In genomic region chr2:32236760-32237487, GRCm38 (mm10) we compare ENCODE assay signal across 8 mouse cellular contexts. TPM values are rescaled to one million over a fixed set of nuclear protein-coding genes. Genes with fewer than 3 reads are reported as not detected.
DNase-seq lines count a peak whose midpoint lies in the region; ATAC-seq and TF ChIP-seq lines count a peak whose summit lies in the region.

No protein-coding gene starts in this region.

- peak overlapping the region; percentile 79 for H3K4me3 ChIP-seq in G1E (ENCODE audit: low read depth, low read length)
- H3K4me3 ChIP-seq in intestine, embryonic 16.5 days (ENCODE audit: low read length): peak overlapping the region; percentile 61
- peak overlapping the region; percentile 78 for H3K4me3 ChIP-seq in liver, embryonic 11.5 days (ENCODE audit: low read depth, low read length)
- H3K4me3 ChIP-seq in myocyte: peak overlapping the region; percentile 86

- peak overlapping the region; percentile 82 for H3K9ac ChIP-seq in intestine, embryonic 16.5 days (ENCODE audit: low read depth, low read length)
- H3K9ac ChIP-seq in liver, embryonic 11.5 days (ENCODE audit: low read depth, low read length): peak overlapping the region; percentile 79

- H3K36me3 ChIP-seq in G1E (replicated peaks): peaks cover 72% of the 10 kb centered on the region
- peaks cover 5% of the 10 kb centered on the region for H3K36me3 ChIP-seq in intestine, embryonic 16.5 days (ENCODE audit: control insufficient read depth, insufficient read depth, low read length)
- H3K36me3 ChIP-seq in liver, embryonic 11.5 days (ENCODE audit: control insufficient read depth, insufficient read depth, low read length): peaks cover 17% of the 10 kb centered on the region
- H3K36me3 ChIP-seq in myocyte (ENCODE audit: control insufficient read depth, insufficient read depth): peaks cover 13% of the 10 kb centered on the region

- peaks cover 32% of the 10 kb centered on the region for H3K4me1 ChIP-seq in G1E (ENCODE audit: insufficient read depth, low read depth, low read length)
- peaks cover 16% of the 10 kb centered on the region for H3K4me1 ChIP-seq in intestine, embryonic 16.5 days (ENCODE audit: control insufficient read depth, insufficient read depth, low read length)
- peaks cover 12% of the 10 kb centered on the region for H3K4me1 ChIP-seq in liver, embryonic 11.5 days (replicated peaks; ENCODE audit: control insufficient read depth, insufficient read depth, low read length)

- H3K4me2 ChIP-seq in intestine, embryonic 16.5 days (ENCODE audit: low read depth, low read length): peak overlapping the region; percentile 86
- peak overlapping the region; percentile 92 for H3K4me2 ChIP-seq in liver, embryonic 11.5 days
- peak overlapping the region; percentile 95 for H3K4me2 ChIP-seq in myocyte (ENCODE audit: low read depth)

- no peaks in the 10 kb centered on the region for H3K9me3 ChIP-seq in G1E (replicated peaks)
- no peaks in the 10 kb centered on the region for H3K9me3 ChIP-seq in intestine, embryonic 16.5 days (ENCODE audit: control insufficient read depth, low read length)
- no peaks in the 10 kb centered on the region for H3K9me3 ChIP-seq in liver, embryonic 11.5 days (ENCODE audit: control insufficient read depth, low read length)

- no peak for TF ChIP-seq CTCF in G1E (IDR thresholded peaks at IDR 0.05; ENCODE audit: low read depth, low read length)

- H3K27me3 ChIP-seq in G1E (ENCODE audit: insufficient read depth, low read length): no peaks in the 10 kb centered on the region
- H3K27me3 ChIP-seq in intestine, embryonic 16.5 days (replicated peaks; ENCODE audit: control insufficient read depth, insufficient read depth, low read length): no peaks in the 10 kb centered on the region
- H3K27me3 ChIP-seq in liver, embryonic 11.5 days (replicated peaks; ENCODE audit: control insufficient read depth, insufficient read depth, low read length): no peaks in the 10 kb centered on the region
- H3K27me3 ChIP-seq in myocyte (ENCODE audit: control insufficient read depth, insufficient read depth, insufficient read length): no peaks in the 10 kb centered on the region

- no peaks in the 10 kb centered on the region for H3K79me2 ChIP-seq in myocyte (ENCODE audit: control insufficient read depth, insufficient read depth)

- DNase-seq in 416B (ENCODE audit: low read depth) (peak; percentile 86), G1E (ENCODE audit: low spot score) (peak; percentile 65)
- DNase-seq in cerebellum, postnatal 14 days: peak; percentile 65
- DNase-seq in gastrocnemius, postnatal 14 days: peak; percentile 53
- DNase-seq in liver, embryonic 11.5 days (ENCODE audit: low spot score): peak; percentile 41
- DNase-seq in thymus, postnatal 14 days: peak; percentile 58

- peak overlapping the region; percentile 86 for H3K27ac ChIP-seq in intestine, embryonic 16.5 days (ENCODE audit: low read length)
- peak overlapping the region; percentile 88 for H3K27ac ChIP-seq in liver, embryonic 11.5 days (ENCODE audit: low read depth, low read length)

- no peak for TF ChIP-seq POLR2A in myocyte (IDR thresholded peaks at IDR 0.05; ENCODE audit: insufficient read length, low read depth)

- ATAC-seq in G1E (ENCODE audit: extremely low read depth, insufficient number of reproducible peaks, low FRiP score, poor library complexity, severe bottlenecking): no peak
- peak; percentile 57 for ATAC-seq in intestine, embryonic 16.5 days
- ATAC-seq in liver, embryonic 11.5 days (replicated peaks; ENCODE audit: low FRiP score): peak; percentile 40

- WGBS in intestine, embryonic 16.5 days: 0% methylated on average over 20 of the region's 20 CpGs
- under 1% methylated on average over 20 of the region's 20 CpGs for WGBS in liver, embryonic 11.5 days

- H3ac ChIP-seq in myocyte (ENCODE audit: control insufficient read depth, insufficient read length): peak overlapping the region; percentile 27

- intact Hi-C loops in gastrocnemius, postnatal 14 days (cut with DNase I; ENCODE audit: low total_unique reads): no loop called here

TF ChIP-seq in myocyte, 11 proteins besides CTCF, POLR2A, EP300 and RAD21:
- no peak for TF ChIP-seq REST (IDR thresholded peaks at IDR 0.05; ENCODE audit: insufficient read depth, insufficient read length)
- no peak for TF ChIP-seq CEBPB (IDR thresholded peaks at IDR 0.05; ENCODE audit: insufficient read depth, poor library complexity, severe bottlenecking)
- no peak for TF ChIP-seq SRF (IDR thresholded peaks at IDR 0.05; ENCODE audit: control insufficient read depth, insufficient read length, low read depth)
- TF ChIP-seq MYOG (IDR thresholded peaks at IDR 0.05; ENCODE audit: control insufficient read depth in 1 of 3, insufficient read depth in 1 of 3, insufficient read length in 2 of 3, low read depth in 2 of 3): no peak
- no peak for TF ChIP-seq TCF3 (IDR thresholded peaks at IDR 0.05; ENCODE audit: insufficient read length, low read depth)
- TF ChIP-seq USF1 (IDR thresholded peaks at IDR 0.05; ENCODE audit: low read depth): no peak
- no peak for TF ChIP-seq E2F4 (IDR thresholded peaks at IDR 0.05; ENCODE audit: insufficient read depth)
- TF ChIP-seq TCF12 (IDR thresholded peaks at IDR 0.05; ENCODE audit: insufficient read depth, poor library complexity, severe bottlenecking): no peak
- TF ChIP-seq MAX (IDR thresholded peaks at IDR 0.05; ENCODE audit: low read depth): no peak
- no peak for TF ChIP-seq POLR2AphosphoS2 (IDR thresholded peaks at IDR 0.05; ENCODE audit: insufficient read length, low read depth)
- TF ChIP-seq MYOD1 (IDR thresholded peaks at IDR 0.05; ENCODE audit: control insufficient read depth in 1 of 3, insufficient read length in 2 of 3, low read depth in 2 of 3): no peak
TF ChIP-seq in myocyte: peak in this region for 0.

RNA-seq across cellular contexts. Expression of gene Pomt1, which starts 0.5 kb away (rescaled TPM):
- total RNA-seq in G1E (2014; fragmentation: Nextera tagmentation) (25.8 and 31.8 TPM in 2 replicates), G1E (2017) (15.0 and 17.7 TPM in 2 replicates)
- polyA plus RNA-seq in G1E (2012) (12.3 and 12.8 TPM in 2 replicates), myocyte (2012; fragmentation: generic; extraction: Trizol) (14.7 TPM)
- 10 to 100 TPM; 14.4 to 17.3 TPM for total RNA-seq in gastrocnemius, postnatal 14 days (2021)
- 26.7 and 26.9 TPM in 2 replicates for polyA plus RNA-seq in intestine, embryonic 16.5 days (2015; fragmentation: Nextera tagmentation; extraction: Ambion mirVana)
- polyA plus RNA-seq in liver, embryonic 11.5 days (2014; fragmentation: Nextera tagmentation; extraction: Ambion mirVana): 35.7 and 37.1 TPM in 2 replicates

RNA-seq across cellular contexts. Expression of gene Uck1, which starts 23.0 kb away (rescaled TPM):
- total RNA-seq in G1E (2014; fragmentation: Nextera tagmentation) (26.1 and 50.0 TPM in 2 replicates), G1E (2017) (41.7 and 42.5 TPM in 2 replicates)
- polyA plus RNA-seq in G1E (2012) (53.2 and 56.1 TPM in 2 replicates), myocyte (2012; fragmentation: generic; extraction: Trizol) (32.1 TPM)
- 10 to 100 TPM; 14.7 to 15.2 TPM for total RNA-seq in gastrocnemius, postnatal 14 days (2021)
- 72.4 and 74.4 TPM in 2 replicates for polyA plus RNA-seq in intestine, embryonic 16.5 days (2015; fragmentation: Nextera tagmentation; extraction: Ambion mirVana)
- 57.3 and 59.5 TPM in 2 replicates for polyA plus RNA-seq in liver, embryonic 11.5 days (2014; fragmentation: Nextera tagmentation; extraction: Ambion mirVana)

RNA-seq across cellular contexts. Expression of gene Golga2, which starts 50.3 kb away (rescaled TPM):
- total RNA-seq in G1E (2014; fragmentation: Nextera tagmentation): 19.5 and 24.5 TPM in 2 replicates
- total RNA-seq in G1E (2017): 35.2 and 35.6 TPM in 2 replicates
- 20.8 and 24.3 TPM in 2 replicates for polyA plus RNA-seq in G1E (2012)
- total RNA-seq in gastrocnemius, postnatal 14 days (2021): 10 to 100 TPM; 58.4 to 62.1 TPM
- 21.5 and 21.6 TPM in 2 replicates for polyA plus RNA-seq in intestine, embryonic 16.5 days (2015; fragmentation: Nextera tagmentation; extraction: Ambion mirVana)
- polyA plus RNA-seq in liver, embryonic 11.5 days (2014; fragmentation: Nextera tagmentation; extraction: Ambion mirVana): 18.8 and 19.7 TPM in 2 replicates
- polyA plus RNA-seq in myocyte (2012; fragmentation: generic; extraction: Trizol): 60.7 TPM

RNA-seq across cellular contexts. Expression of gene Swi5, which starts 51.0 kb away (rescaled TPM):
- total RNA-seq in G1E (2014; fragmentation: Nextera tagmentation) (150 and 164 TPM in 2 replicates), G1E (2017) (482 and 488 TPM in 2 replicates)
- polyA plus RNA-seq in G1E (2012) (351 and 432 TPM in 2 replicates), myocyte (2012; fragmentation: generic; extraction: Trizol) (253 TPM)
- total RNA-seq in gastrocnemius, postnatal 14 days (2021): 100 to 1,000 TPM; 117 to 120 TPM
- polyA plus RNA-seq in intestine, embryonic 16.5 days (2015; fragmentation: Nextera tagmentation; extraction: Ambion mirVana): 342 and 377 TPM in 2 replicates
- polyA plus RNA-seq in liver, embryonic 11.5 days (2014; fragmentation: Nextera tagmentation; extraction: Ambion mirVana): 369 and 385 TPM in 2 replicates
